ENCODE assay signal across 10 mouse cellular contexts in the genomic region with DNA sequence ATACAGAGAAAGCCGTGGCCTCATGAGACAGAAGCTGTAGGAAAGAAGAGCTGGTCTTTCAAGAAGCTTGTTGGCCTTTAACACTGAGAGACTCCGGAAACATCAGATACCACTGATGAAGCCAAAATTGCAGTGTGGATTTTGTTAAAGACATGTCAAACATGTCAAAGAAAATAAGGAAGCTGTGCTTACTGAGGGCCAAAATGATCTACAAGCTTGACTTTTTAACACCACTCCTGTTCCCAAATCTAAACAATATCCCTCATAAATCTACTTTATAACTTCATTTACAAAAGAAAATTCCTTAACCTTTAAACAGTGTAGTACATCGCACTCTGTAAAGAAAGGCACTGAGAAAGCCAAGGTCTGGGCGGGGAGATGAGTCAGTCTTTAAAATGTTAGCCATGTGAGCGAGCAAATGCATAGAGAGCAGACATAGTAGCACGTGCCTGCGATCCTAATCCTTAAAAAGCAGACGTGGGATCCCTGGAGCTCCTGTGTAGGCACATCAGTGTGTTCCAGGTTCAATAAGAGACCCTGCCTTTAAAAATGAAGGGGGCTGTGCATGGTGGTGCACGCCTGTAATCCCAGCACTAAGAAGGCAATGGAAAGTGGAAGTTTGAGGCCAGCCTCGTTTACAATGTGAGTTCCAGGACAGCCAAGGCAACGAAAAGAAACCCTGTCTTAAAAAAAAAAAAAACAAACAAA.
DNase-seq lines count a peak whose midpoint lies in the region.
"Had no signal": no experiment of that assay in that cellular context is flagged by ENCODE, and none has a peak within 500 bp of the region (broad histone marks: within the 10 kb centered on the region; RNA-seq: fewer than 3 reads in every experiment).

No protein-coding gene starts in this region.

- intact Hi-C loops in left cerebral cortex, postnatal 25 days (cut with DNase I): no loop called here

- DNase-seq in heart, adult 11 months: peak; percentile 66
- no peak for DNase-seq in heart, adult 18-20 months
- DNase-seq in urinary bladder, postnatal 14 days (ENCODE audit: low spot score): peak; percentile 44
- DNase-seq in urinary bladder, postnatal 10 days (ENCODE audit: low spot score): no peak
- DNase-seq in kidney, postnatal 10 days: peak; percentile 34
- no peak for DNase-seq in left cerebral cortex, postnatal 25 days (ENCODE audit: low spot score in 2 of 2)
- no peak for DNase-seq in adipocyte (ENCODE audit: low spot score)
- DNase-seq: cerebellum, adult 9-10 months; embryo, embryonic 11 days; gastrocnemius, postnatal 25 days had no signal

Comparison
In these comparisons a context has a peak if more than half of its experiments do, and no peak if none do; other contexts are left out.
1. DNase-seq: peak in heart, adult 11 months (single experiment), urinary bladder, postnatal 14 days (single experiment) and kidney, postnatal 10 days (single experiment); none in heart, adult 18-20 months (0 of 2), urinary bladder, postnatal 10 days (single experiment), left cerebral cortex, postnatal 25 days (0 of 2) and adipocyte (single experiment).